In genomic region chr11:116388841-116389480, GRCm38 (mm10) we compare ENCODE assay signal across 8 mouse cellular contexts. TPM values are rescaled to one million over a fixed set of nuclear protein-coding genes. Genes with fewer than 3 reads are reported as not detected.
A peak's percentile ranks its signal among the peaks of the same experiment; 100 is the strongest.
DNase-seq lines count a peak whose midpoint lies in the region; ATAC-seq and TF ChIP-seq lines count a peak whose summit lies in the region.

No protein-coding gene starts in this region.

- H3K9ac ChIP-seq in forebrain, embryonic 12.5 days, result no peak overlapping the region
- H3K9ac ChIP-seq in hindbrain, embryonic 13.5 days, result no peak overlapping the region
- no peak overlapping the region for H3K9ac ChIP-seq in limb, embryonic 14.5 days (ENCODE audit: low read depth, low read length, severe bottlenecking)

- WGBS in forebrain, embryonic 12.5 days, result 64% methylated on average over 14 of the region's 14 CpGs
- WGBS in hindbrain, embryonic 13.5 days, result 73% methylated on average over 14 of the region's 14 CpGs
- 64% methylated on average over 14 of the region's 14 CpGs for WGBS in limb, embryonic 14.5 days

- no peak overlapping the region for H3K4me2 ChIP-seq in forebrain, embryonic 12.5 days
- 0 out of 2 replicates have a peak overlapping the region, but pooled peaks have one; percentile 19 for H3K4me2 ChIP-seq in hindbrain, embryonic 13.5 days
- no peak overlapping the region for H3K4me2 ChIP-seq in limb, embryonic 14.5 days (replicated peaks; ENCODE audit: low read depth, low read length, severe bottlenecking)

- H3K9me3 ChIP-seq in forebrain, embryonic 12.5 days, result no peaks in the 10 kb centered on the region
- no peaks in the 10 kb centered on the region for H3K9me3 ChIP-seq in hindbrain, embryonic 13.5 days
- no peaks in the 10 kb centered on the region for H3K9me3 ChIP-seq in limb, embryonic 14.5 days (ENCODE audit: control insufficient read depth, low read length)

- H3K36me3 ChIP-seq in forebrain, embryonic 12.5 days (replicated peaks), result peaks cover 5% of the 10 kb centered on the region; the same call in 1 of the 2 replicates
- H3K36me3 ChIP-seq in hindbrain, embryonic 13.5 days, result peaks cover 4% of the 10 kb centered on the region; the same call in 1 of the 2 replicates
- H3K36me3 ChIP-seq in limb, embryonic 14.5 days (ENCODE audit: control insufficient read depth, insufficient read depth, low read length), result no peaks in the 10 kb centered on the region; the same call in 1 of the 2 replicates

- TF ChIP-seq POLR2A in brain, embryonic 14.5 days (IDR thresholded peaks at IDR 0.05; ENCODE audit: borderline replicate concordance, extremely low read depth, insufficient read depth, insufficient read length, poor library complexity, severe bottlenecking), result no peak
- TF ChIP-seq POLR2A in limb, embryonic 14.5 days (IDR thresholded peaks at IDR 0.05; ENCODE audit: borderline replicate concordance, extremely low read depth, insufficient read depth, insufficient read length), result no peak

- TF ChIP-seq CTCF in brain, embryonic 14.5 days (IDR thresholded peaks at IDR 0.05; ENCODE audit: borderline replicate concordance, extremely low read depth, insufficient read depth, insufficient read length), result no peak

- H3K4me3 ChIP-seq in forebrain, embryonic 12.5 days (replicated peaks), result no peak overlapping the region
- no peak overlapping the region for H3K4me3 ChIP-seq in hindbrain, embryonic 13.5 days
- H3K4me3 ChIP-seq in limb, embryonic 14.5 days (replicated peaks; ENCODE audit: low read length), result no peak overlapping the region

- 0 out of 2 replicates have a peak, but pooled peaks have one; percentile 20 for ATAC-seq in forebrain, embryonic 12.5 days (ENCODE audit: low FRiP score)
- no peak for ATAC-seq in hindbrain, embryonic 13.5 days (ENCODE audit: low FRiP score)
- ATAC-seq in limb, embryonic 14.5 days (ENCODE audit: low FRiP score, low read depth), result 0 out of 2 replicates have a peak, but pooled peaks have one; percentile 45

- peaks cover 17% of the 10 kb centered on the region for H3K4me1 ChIP-seq in forebrain, embryonic 12.5 days
- H3K4me1 ChIP-seq in hindbrain, embryonic 13.5 days (replicated peaks), result peaks cover 28% of the 10 kb centered on the region
- peaks cover 15% of the 10 kb centered on the region for H3K4me1 ChIP-seq in limb, embryonic 14.5 days (ENCODE audit: control insufficient read depth, insufficient read depth, low read length)

- no peaks in the 10 kb centered on the region for H3K27me3 ChIP-seq in forebrain, embryonic 12.5 days
- no peaks in the 10 kb centered on the region for H3K27me3 ChIP-seq in hindbrain, embryonic 13.5 days
- no peaks in the 10 kb centered on the region for H3K27me3 ChIP-seq in limb, embryonic 14.5 days (ENCODE audit: control insufficient read depth, insufficient read depth, low read length)

- peak; percentile 52 to 78 for DNase-seq in adrenal gland, adult (ENCODE audit: inconsistent age in 2 of 2, low spot score in 1 of 2)
- DNase-seq in adrenal gland, postnatal 25 days, result no peak
- peak; percentile 66 for DNase-seq in brain, embryonic 14.5 days (ENCODE audit: low read depth)
- DNase-seq in limb, embryonic 14.5 days (ENCODE audit: low spot score), result peak; percentile 49
- peak; percentile 90 for DNase-seq in naive thymus-derived CD4-positive, alpha-beta T cell, adult 2 months (ENCODE audit: low read depth)
- DNase-seq in ovary, postnatal 36 days (ENCODE audit: low spot score), result no peak

- H3K27ac ChIP-seq in forebrain, embryonic 12.5 days, result no peak overlapping the region
- H3K27ac ChIP-seq in hindbrain, embryonic 13.5 days, result peak overlapping the region; percentile 62; the same call in 1 of the 2 replicates
- no peak overlapping the region for H3K27ac ChIP-seq in limb, embryonic 14.5 days (replicated peaks; ENCODE audit: low read depth, low read length)

RNA-seq across cellular contexts. Expression of gene Rnf157, which starts 23.9 kb away (rescaled TPM):
- total RNA-seq in adrenal gland, postnatal 25 days (2021), result 8.5 and 8.9 TPM in 2 replicates
- polyA plus RNA-seq in brain, embryonic 14.5 days (2012; rRNA removed), result 59.5 and 97.3 TPM in 2 replicates
- 23.3 and 36.8 TPM in 2 replicates for polyA plus RNA-seq in forebrain, embryonic 12.5 days (2016; fragmentation: Nextera tagmentation; extraction: Ambion mirVana)
- polyA plus RNA-seq in hindbrain, embryonic 13.5 days (2015; fragmentation: Nextera tagmentation; extraction: Ambion mirVana), result 35.0 and 39.6 TPM in 2 replicates
- 20.1 and 23.2 TPM in 2 replicates for polyA plus RNA-seq in limb, embryonic 14.5 days (2012; rRNA removed)
- 17.3 and 19.7 TPM in 2 replicates for polyA plus RNA-seq in limb, embryonic 14.5 days (2014; fragmentation: Nextera tagmentation; extraction: Ambion mirVana)

RNA-seq across cellular contexts. Expression of gene Ubald2, which starts 44.9 kb away (rescaled TPM):
- total RNA-seq in adrenal gland, postnatal 25 days (2021), result 27.9 and 48.4 TPM in 2 replicates
- polyA plus RNA-seq in brain, embryonic 14.5 days (2012; rRNA removed), result 203 and 296 TPM in 2 replicates
- polyA plus RNA-seq in forebrain, embryonic 12.5 days (2016; fragmentation: Nextera tagmentation; extraction: Ambion mirVana), result 50.9 and 59.6 TPM in 2 replicates
- 43.6 and 44.5 TPM in 2 replicates for polyA plus RNA-seq in hindbrain, embryonic 13.5 days (2015; fragmentation: Nextera tagmentation; extraction: Ambion mirVana)
- 131 and 148 TPM in 2 replicates for polyA plus RNA-seq in limb, embryonic 14.5 days (2012; rRNA removed)
- polyA plus RNA-seq in limb, embryonic 14.5 days (2014; fragmentation: Nextera tagmentation; extraction: Ambion mirVana), result 46.2 and 48.6 TPM in 2 replicates

RNA-seq across cellular contexts. Expression of gene Foxj1, which starts 53.8 kb away (rescaled TPM):
- 0.15 TPM in 1 of 2 replicates, not detected in the other for total RNA-seq in adrenal gland, postnatal 25 days (2021)
- 22.2 and 29.7 TPM in 2 replicates for polyA plus RNA-seq in brain, embryonic 14.5 days (2012; rRNA removed)
- polyA plus RNA-seq in forebrain, embryonic 12.5 days (2016; fragmentation: Nextera tagmentation; extraction: Ambion mirVana), result 10.3 and 14.3 TPM in 2 replicates
- 14.2 and 24.3 TPM in 2 replicates for polyA plus RNA-seq in hindbrain, embryonic 13.5 days (2015; fragmentation: Nextera tagmentation; extraction: Ambion mirVana)
- 0.85 and 0.88 TPM in 2 replicates for polyA plus RNA-seq in limb, embryonic 14.5 days (2012; rRNA removed)
- polyA plus RNA-seq in limb, embryonic 14.5 days (2014; fragmentation: Nextera tagmentation; extraction: Ambion mirVana), result 0.14 TPM in 1 of 2 replicates, not detected in the other

Comparison
In these comparisons a context has a peak if more than half of its experiments do, and no peak if none do; other contexts are left out.
1. DNase-seq: peak in adrenal gland, adult (2 of 2), brain, embryonic 14.5 days (single experiment), limb, embryonic 14.5 days (single experiment) and naive thymus-derived CD4-positive, alpha-beta T cell, adult 2 months (single experiment); none in adrenal gland, postnatal 25 days (single experiment) and ovary, postnatal 36 days (single experiment).